Mouse (Mus musculus) left cerebral cortex, adult 18-20 months (tissue): ENCODE results near the gene Jarid2. TPM values are rescaled to one million over a fixed set of nuclear protein-coding genes. Genes with fewer than 3 reads are reported as not detected.

ENCODE experiments used
- DNase-seq, 2 experiments: peaks; one replicate each; pipeline ENCODE4 v3.0.0; 2021 to 2022; ENCODE audit warnings: low spot score in 2 of 2, mixed read lengths in 1 of 2
- total RNA-seq, 2 experiments: library from RNA; stranded (reverse); gene quantifications; 2 replicates each; pipeline ENCODE4 v1.2.3; 2021

Jarid2 gene
- total RNA-seq, 2 experiments from 2014 or later, result 29.0 to 33.6 TPM

- DNase-seq, result no peak
These were observed 184.3 kb downstream of the Jarid2 start for GRCm38 (mm10) chr13:44913560-44913959.

GRCm38 (mm10) chr13:44915382-44915781 is 186.1 kb downstream of the Jarid2 start:
- no peak for DNase-seq

GRCm38 (mm10) chr13:44915945-44916344 is 186.7 kb downstream of the Jarid2 start:
- no peak for DNase-seq

GRCm38 (mm10) chr13:44917202-44917601 is 187.9 kb downstream of the Jarid2 start:
- DNase-seq, result no peak

- DNase-seq, result no peak
These were observed 189.0 kb downstream of the Jarid2 start for GRCm38 (mm10) chr13:44918269-44918668.

GRCm38 (mm10) chr13:44921095-44921494 is 191.8 kb downstream of the Jarid2 start:
- DNase-seq, result no peak

GRCm38 (mm10) chr13:44921721-44922120 is 192.4 kb downstream of the Jarid2 start:
- no peak for DNase-seq

- DNase-seq, result no peak
These were observed 194.8 kb downstream of the Jarid2 start for GRCm38 (mm10) chr13:44924042-44924441.

- no peak for DNase-seq
These were observed 195.9 kb downstream of the Jarid2 start for GRCm38 (mm10) chr13:44925173-44925572.

- DNase-seq, result no peak
These were observed 197.0 kb downstream of the Jarid2 start for GRCm38 (mm10) chr13:44926311-44926710.

GRCm38 (mm10) chr13:44932307-44933264 is 203.3 kb downstream of the Jarid2 start:
- no peak for DNase-seq

- no peak for DNase-seq
These were observed 204.3 kb downstream of the Jarid2 start for GRCm38 (mm10) chr13:44933575-44933974.

- DNase-seq, result no peak
These were observed 208.4 kb downstream of the Jarid2 start for GRCm38 (mm10) chr13:44937681-44938080.

- DNase-seq, result no peak
These were observed 210.2 kb downstream of the Jarid2 start for GRCm38 (mm10) chr13:44939326-44940035.

GRCm38 (mm10) chr13:44943618-44944017 is 214.3 kb downstream of the Jarid2 start:
- no peak for DNase-seq

GRCm38 (mm10) chr13:44946880-44947635 is 217.8 kb downstream of the Jarid2 start:
- peak in 1 of 2 experiments; percentile 42 for DNase-seq

- DNase-seq, result peak; percentile 63 to 66
These were observed 219.3 kb downstream of the Jarid2 start for GRCm38 (mm10) chr13:44948320-44949250.

GRCm38 (mm10) chr13:44952393-44953086 is 223.3 kb downstream of the Jarid2 start:
- no peak for DNase-seq

GRCm38 (mm10) chr13:44953546-44954231 is 224.4 kb downstream of the Jarid2 start:
- no peak for DNase-seq
